Mouse (Mus musculus) G1E (cell line): ENCODE measurements around the gene Tfeb. TPM values are rescaled to one million over a fixed set of nuclear protein-coding genes. Genes with fewer than 3 reads are reported as not detected.

Source experiments
- ATAC-seq: 2 replicates; pipeline ENCODE4 v1.8.0; 2016; ENCODE audit warnings: mild to moderate bottlenecking; ENCODE audit not compliant: insufficient number of reproducible peaks, poor library complexity, low FRiP score, severe bottlenecking; ENCODE audit errors: extremely low read depth
- DNase-seq: peaks from one replicate; pipeline ENCODE4 v3.0.0; 2012; ENCODE audit warnings: low spot score
- H3K27me3 ChIP-seq: 2 replicates; pipeline ENCODE4 v1.6.1; 2012; ENCODE audit warnings: mild to moderate bottlenecking, low read length, inconsistent platforms; ENCODE audit not compliant: insufficient read depth
- H3K36me3 ChIP-seq: replicated peaks from 2 replicates; pipeline ENCODE3; 2012; ENCODE audit warnings: mild to moderate bottlenecking, inconsistent platforms
- H3K4me1 ChIP-seq: 2 replicates; pipeline ENCODE4 v1.6.1; 2012; ENCODE audit warnings: low read depth, low read length, inconsistent platforms, mixed read lengths; ENCODE audit not compliant: insufficient read depth
- H3K4me3 ChIP-seq: 2 replicates; pipeline ENCODE4 v1.5.1; 2012; ENCODE audit warnings: low read depth, mild to moderate bottlenecking, inconsistent platforms, low read length, moderate library complexity, mixed read lengths
- H3K9me3 ChIP-seq: replicated peaks from 2 replicates; pipeline ENCODE4 v1.6.1; 2012; ENCODE audit warnings: inconsistent platforms
- CTCF ChIP-seq: IDR thresholded peaks from 2 replicates; pipeline ENCODE4 v1.5.1; 2012; ENCODE audit warnings: low read depth, low read length, inconsistent platforms, mixed read lengths
- GATA1 ChIP-seq: IDR thresholded peaks from 2 replicates; pipeline ENCODE4 v1.6.1; 2012; ENCODE audit warnings: borderline replicate concordance, low read length, inconsistent platforms, mixed read lengths
- GATA2 ChIP-seq: IDR thresholded peaks from 2 replicates; pipeline ENCODE4 v1.6.1; 2012; ENCODE audit warnings: low read depth, low read length, inconsistent platforms, borderline replicate concordance
- POLR2AphosphoS5 ChIP-seq: IDR thresholded peaks from 2 replicates; pipeline ENCODE4 v1.6.1; 2012; ENCODE audit warnings: low read depth, low read length, inconsistent platforms; ENCODE audit not compliant: insufficient replicate concordance
- TAL1 ChIP-seq: conservative IDR thresholded peaks from 2 replicates; pipeline ENCODE4 v1.6.1; 2012; ENCODE audit warnings: low read depth, low read length, inconsistent platforms, mixed read lengths
- polyA plus RNA-seq: library from polyadenylated mRNA; stranded (reverse); fragments of >175 nt; gene quantifications from 2 replicates; pipeline ENCODE4 v1.2.3, GENCODE M21; 2012
- total RNA-seq, 2 experiments: library from RNA; stranded (forward) in 1 of 2; stranded (reverse) in 1 of 2; fragments of 200-1000 nt in 1 of 2; fragments of >200 nt in 1 of 2; fragmentation: Nextera tagmentation in 1 of 2; gene quantifications; 2 replicates each; pipeline ENCODE4 v1.2.3; 2014 to 2017

Gene Tfeb
- total and polyA plus RNA-seq, 3 experiments, result 10.7 to 57.0 (median 11.9) TPM

- H3K4me1 ChIP-seq, result peaks cover 52% of the 10 kb centered on the region
- no peak for ATAC-seq
- H3K9me3 ChIP-seq, result peaks cover 3% of the 10 kb centered on the region; the same call in 1 of the 2 replicates
- DNase-seq, result no peak
- TF ChIP-seq GATA1, result no peak
- no peak for TF ChIP-seq CTCF
- TF ChIP-seq TAL1, result no peak
- TF ChIP-seq POLR2AphosphoS5, result no peak
- TF ChIP-seq GATA2, result no peak
- no peaks in the 10 kb centered on the region for H3K27me3 ChIP-seq
- no peak overlapping the region for H3K4me3 ChIP-seq
- H3K36me3 ChIP-seq, result peaks cover 53% of the 10 kb centered on the region
These were observed 13.3 kb downstream of the Tfeb start for GRCm38 (mm10) chr17:47750101-47750500.

GRCm38 (mm10) chr17:47751811-47752210, 15.0 kb downstream of the Tfeb start:
- no peak overlapping the region for H3K4me3 ChIP-seq
- peaks cover 53% of the 10 kb centered on the region for H3K36me3 ChIP-seq
- no peak for ATAC-seq
- TF ChIP-seq TAL1 (no peak), CTCF (no peak), GATA2 (no peak), POLR2AphosphoS5 (no peak), GATA1 (no peak)
- H3K9me3 ChIP-seq, result peaks cover 3% of the 10 kb centered on the region; the same call in 1 of the 2 replicates
- peaks cover 65% of the 10 kb centered on the region for H3K4me1 ChIP-seq
- DNase-seq, result no peak
- H3K27me3 ChIP-seq, result no peaks in the 10 kb centered on the region

- ATAC-seq, result 0 out of 2 replicates have a peak, but pooled peaks have one; percentile 15
- H3K36me3 ChIP-seq, result peaks cover 49% of the 10 kb centered on the region
- DNase-seq, result no peak
- TF ChIP-seq POLR2AphosphoS5, result no peak
- TF ChIP-seq GATA1, result no peak
- no peak for TF ChIP-seq CTCF
- no peak for TF ChIP-seq GATA2
- 0 out of 2 replicates have a peak, but pooled peaks have one; percentile 29 for TF ChIP-seq TAL1
- H3K9me3 ChIP-seq, result peaks cover 3% of the 10 kb centered on the region; the same call in 1 of the 2 replicates
- H3K4me1 ChIP-seq, result peaks cover 71% of the 10 kb centered on the region
- H3K27me3 ChIP-seq, result no peaks in the 10 kb centered on the region
- H3K4me3 ChIP-seq, result peak overlapping the region; percentile 59; the same call in 1 of the 2 replicates
These were observed 16.4 kb downstream of the Tfeb start for GRCm38 (mm10) chr17:47753130-47753775.

GRCm38 (mm10) chr17:47754246-47754645, 17.4 kb downstream of the Tfeb start:
- Histone ChIP-seq H3K36me3 (peaks cover 47% of the 10 kb centered on the region), H3K27me3 (no peaks in the 10 kb centered on the region), H3K9me3 (peaks cover 3% of the 10 kb centered on the region; the same call in 1 of the 2 replicates), H3K4me1 (peaks cover 65% of the 10 kb centered on the region), H3K4me3 (peak overlapping the region; percentile 60; the same call in 1 of the 2 replicates)
- ATAC-seq (peak; percentile 90), DNase-seq (peak; percentile 92)
- no peak for TF ChIP-seq POLR2AphosphoS5
- TF ChIP-seq GATA1, result no peak
- no peak for TF ChIP-seq GATA2
- TF ChIP-seq TAL1, result no peak
- TF ChIP-seq CTCF, result no peak

- Histone ChIP-seq H3K27me3 (no peaks in the 10 kb centered on the region), H3K9me3 (peaks cover 1% of the 10 kb centered on the region; the same call in 1 of the 2 replicates), H3K36me3 (peaks cover 49% of the 10 kb centered on the region), H3K4me1 (peaks cover 66% of the 10 kb centered on the region), H3K4me3 (no peak overlapping the region)
- no peak for TF ChIP-seq GATA2
- TF ChIP-seq GATA1, result no peak
- no peak for TF ChIP-seq TAL1
- no peak for TF ChIP-seq CTCF
- TF ChIP-seq POLR2AphosphoS5, result no peak
- ATAC-seq (no peak), DNase-seq (no peak)
These were observed 19.5 kb downstream of the Tfeb start for GRCm38 (mm10) chr17:47756366-47756765.

- H3K27me3 ChIP-seq, result no peaks in the 10 kb centered on the region; the same call in 1 of the 2 replicates
These were observed 20.3 kb downstream of the Tfeb start for GRCm38 (mm10) chr17:47757056-47757610.

More at GRCm38 (mm10) chr17:47757056-47757610, 20.3 kb downstream of the Tfeb start:
- Histone ChIP-seq H3K4me1 (peaks cover 65% of the 10 kb centered on the region), H3K9me3 (no peaks in the 10 kb centered on the region), H3K36me3 (peaks cover 44% of the 10 kb centered on the region), H3K4me3 (no peak overlapping the region)
- TF ChIP-seq POLR2AphosphoS5, result no peak
- no peak for TF ChIP-seq GATA1
- no peak for TF ChIP-seq CTCF
- ATAC-seq, result no peak
- no peak for DNase-seq
